Mouse (Mus musculus): ENCODE measurements at regions not wholly inside any gene's neighbourhood (a gene's known extent, or its start where the extent isn't known, plus 50 kb on each side); places are given as distances from the start of the nearest gene placed in this dataset.

DNA sequence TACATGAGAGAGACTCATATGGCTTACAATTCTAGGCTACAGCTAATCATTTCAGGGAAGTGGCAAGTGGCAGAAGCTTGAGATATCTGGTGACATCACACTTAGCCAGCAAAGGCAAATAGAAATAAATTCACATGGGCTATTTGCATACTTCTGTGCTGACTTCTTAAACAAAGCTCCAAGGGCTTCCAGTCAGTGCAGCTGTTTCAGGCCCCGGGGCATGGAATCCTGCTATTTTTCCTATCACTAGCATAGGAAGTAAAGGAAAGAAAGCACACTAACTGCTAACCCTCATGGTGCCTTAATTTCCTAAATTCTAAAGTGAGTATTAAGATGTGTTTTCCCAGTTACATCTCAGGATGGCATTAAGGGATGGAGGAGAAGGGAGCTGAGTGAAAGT lies 140.6 kb upstream of the Marcks start:
- DNase-seq (ENCODE audit: low spot score in 2 of 2) = no peak

GRCm38 (mm10) chr10:37275857-37276256 lies 137.1 kb upstream of the Marcks start:
- no peak for DNase-seq (ENCODE audit: low spot score in 2 of 2)

DNA sequence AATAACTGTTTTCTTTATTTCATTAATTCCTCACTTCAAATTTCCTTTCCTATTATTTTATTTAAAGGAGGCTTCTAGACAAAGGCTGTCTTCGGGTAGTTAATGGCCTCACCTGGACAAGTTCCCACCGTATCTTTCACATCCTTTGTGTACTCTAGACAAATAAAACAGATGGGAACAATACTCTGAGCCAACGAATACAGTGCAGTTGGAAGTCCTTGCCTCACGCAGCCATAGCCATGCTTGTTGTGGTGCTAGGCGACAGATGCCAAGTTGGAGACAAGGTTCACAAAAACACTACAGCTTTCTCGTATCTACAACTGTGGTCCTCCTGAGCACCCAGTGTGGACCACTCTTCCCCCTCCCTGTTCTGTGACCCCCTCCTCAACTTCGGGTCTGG lies 136.6 kb upstream of the Marcks start:
- no peak for DNase-seq (ENCODE audit: low spot score in 2 of 2)

GRCm38 (mm10) chr10:37271967-37272366 lies 133.2 kb upstream of the Marcks start:
- DNase-seq (ENCODE audit: low spot score in 2 of 2) = no peak

GRCm38 (mm10) chr10:37270236-37271000 lies 131.7 kb upstream of the Marcks start:
- no peak for DNase-seq (ENCODE audit: low spot score in 2 of 2)

DNA sequence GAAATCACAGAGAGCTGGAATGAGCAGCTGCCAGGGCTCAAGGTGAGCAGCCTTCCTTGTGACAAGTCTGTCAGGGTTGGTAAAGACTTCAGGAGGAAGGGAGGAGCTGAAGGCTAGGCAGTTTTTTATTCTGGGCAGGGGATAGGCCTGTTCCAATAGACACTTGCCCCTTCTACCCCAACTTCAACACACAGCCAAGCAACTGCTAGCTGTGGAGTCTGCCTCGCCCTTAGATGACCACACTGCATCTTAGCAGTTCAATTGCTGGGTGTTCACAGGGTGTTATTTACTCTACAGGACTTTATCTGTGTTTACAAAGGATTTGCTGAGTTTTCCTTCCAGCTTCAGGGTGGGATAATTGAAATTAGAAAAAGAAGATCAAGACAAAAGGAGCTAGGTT lies 128.2 kb upstream of the Marcks start:
- no peak for DNase-seq (ENCODE audit: low spot score in 2 of 2)

DNA sequence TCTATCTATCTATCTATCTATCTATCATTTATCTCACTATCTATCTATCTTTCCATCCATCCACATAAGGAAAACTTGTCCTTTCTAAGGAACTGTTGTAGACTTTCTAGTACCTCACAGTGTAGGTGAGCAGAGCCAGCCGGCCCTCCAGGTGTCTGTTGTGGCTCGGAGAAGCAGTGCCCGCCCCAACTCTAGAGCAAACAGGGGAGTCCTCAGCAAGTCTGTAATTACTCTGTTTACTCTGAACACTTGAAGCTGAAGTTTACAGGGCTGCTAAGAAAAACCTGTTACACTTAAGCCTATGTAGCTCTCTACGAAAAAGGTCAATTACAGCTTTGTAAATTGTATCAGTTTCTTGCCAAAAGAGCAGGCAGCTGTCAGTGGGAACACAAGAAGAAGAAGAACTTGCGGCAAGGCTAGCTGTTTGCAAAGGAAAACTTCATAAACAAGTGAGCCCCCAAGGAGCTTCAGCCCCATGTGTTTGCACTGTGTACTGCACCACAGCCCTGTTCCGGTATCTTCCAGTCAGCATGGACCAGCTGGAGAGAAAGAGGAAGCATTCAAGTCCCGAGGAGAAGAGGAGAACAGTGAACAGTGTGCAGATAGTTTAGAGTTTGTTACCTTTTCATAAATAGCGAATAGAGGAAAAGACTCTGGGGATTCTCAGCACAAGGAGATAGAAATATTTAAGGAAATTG lies 122.2 kb upstream of the Marcks start:
- peak in 1 of 2 experiments; percentile 15 for DNase-seq (ENCODE audit: low spot score in 2 of 2)

- DNase-seq (ENCODE audit: low spot score in 2 of 2) = no peak
Measured at GRCm38 (mm10) chr10:37259186-37259585, 120.5 kb upstream of the Marcks start.

GRCm38 (mm10) chr10:37257544-37257943 lies 118.8 kb upstream of the Marcks start:
- DNase-seq (ENCODE audit: low spot score in 2 of 2) = no peak

DNA sequence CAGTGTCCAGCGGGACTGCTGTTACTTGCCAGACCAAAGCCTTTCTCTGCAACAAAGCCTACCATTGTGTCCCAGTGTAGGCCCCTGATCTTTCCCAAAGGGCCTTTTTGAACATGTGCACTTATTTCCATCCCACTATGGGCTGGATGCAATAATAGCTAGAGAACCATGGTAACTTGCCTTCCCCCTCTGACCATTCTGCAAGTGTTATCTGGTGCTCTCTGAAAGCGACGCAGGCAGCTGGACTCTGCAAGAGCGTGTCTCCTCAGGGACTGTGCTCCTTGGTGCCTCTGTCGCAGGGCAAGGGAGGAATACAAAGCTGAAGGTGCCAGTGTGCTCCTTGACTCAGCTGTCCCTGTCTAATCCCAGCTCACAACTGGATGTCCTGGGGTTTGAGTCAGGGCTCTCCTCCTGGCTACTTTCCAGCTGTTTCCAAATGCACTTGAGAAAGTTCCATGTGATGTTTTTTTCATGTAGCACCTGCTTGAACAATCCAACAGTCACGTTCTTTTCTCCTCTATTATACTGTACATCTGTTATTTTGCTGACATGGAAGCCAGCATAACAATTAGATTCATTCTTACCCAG lies 112.3 kb upstream of the Marcks start:
- DNase-seq (ENCODE audit: low spot score in 2 of 2) = no peak

DNA sequence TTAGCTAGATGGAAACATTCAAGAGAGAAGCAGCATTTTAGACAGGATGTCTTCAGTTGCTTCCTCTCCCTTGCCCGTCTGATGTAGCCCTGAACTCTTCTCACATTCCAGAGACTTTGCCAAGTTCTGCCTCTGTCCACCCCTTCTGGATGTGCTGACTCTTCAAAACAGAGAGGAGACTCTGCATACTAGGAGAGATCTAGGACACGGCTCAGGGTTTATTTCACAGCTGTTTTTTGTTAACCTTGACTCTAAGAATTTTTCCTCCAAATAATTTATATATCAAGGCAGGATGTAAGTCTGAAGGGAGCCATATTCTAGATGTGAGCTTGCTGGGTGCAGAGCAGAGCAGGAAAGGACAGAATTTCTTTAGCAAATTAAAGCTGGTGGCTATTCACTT lies 111.4 kb upstream of the Marcks start:
- no peak for DNase-seq (ENCODE audit: low spot score in 2 of 2)

- no peak for DNase-seq (ENCODE audit: low spot score in 2 of 2)
Measured at GRCm38 (mm10) chr10:37249511-37249910, 110.8 kb upstream of the Marcks start.

DNA sequence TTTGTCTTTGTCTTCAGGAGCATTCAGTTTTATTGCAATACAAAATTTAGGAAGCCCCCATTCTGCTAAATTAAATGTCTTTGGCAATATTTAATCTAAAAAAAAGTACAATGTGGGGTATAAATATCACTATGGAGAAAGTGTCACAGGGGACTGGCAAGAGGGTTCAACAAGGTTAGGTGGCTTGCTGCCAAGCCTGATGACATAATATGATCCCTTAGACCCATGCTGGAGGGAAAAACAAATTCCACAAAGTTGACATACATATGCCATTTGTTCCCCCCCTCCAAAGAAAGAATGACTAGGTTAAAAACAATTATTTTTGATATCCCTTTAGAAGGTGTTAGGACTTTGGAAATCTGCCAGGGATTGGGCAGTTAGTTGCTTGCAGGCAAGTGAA lies 108.4 kb upstream of the Marcks start:
- no peak for DNase-seq (ENCODE audit: low spot score in 2 of 2)

GRCm38 (mm10) chr10:37243136-37243535 lies 104.4 kb upstream of the Marcks start:
- no peak for DNase-seq (ENCODE audit: low spot score in 2 of 2)

GRCm38 (mm10) chr10:37241821-37242263 lies 103.1 kb upstream of the Marcks start:
- DNase-seq (ENCODE audit: low spot score in 2 of 2) = no peak

GRCm38 (mm10) chr10:37240634-37241033 lies 101.9 kb upstream of the Marcks start:
- DNase-seq (ENCODE audit: low spot score in 2 of 2) = no peak

DNA sequence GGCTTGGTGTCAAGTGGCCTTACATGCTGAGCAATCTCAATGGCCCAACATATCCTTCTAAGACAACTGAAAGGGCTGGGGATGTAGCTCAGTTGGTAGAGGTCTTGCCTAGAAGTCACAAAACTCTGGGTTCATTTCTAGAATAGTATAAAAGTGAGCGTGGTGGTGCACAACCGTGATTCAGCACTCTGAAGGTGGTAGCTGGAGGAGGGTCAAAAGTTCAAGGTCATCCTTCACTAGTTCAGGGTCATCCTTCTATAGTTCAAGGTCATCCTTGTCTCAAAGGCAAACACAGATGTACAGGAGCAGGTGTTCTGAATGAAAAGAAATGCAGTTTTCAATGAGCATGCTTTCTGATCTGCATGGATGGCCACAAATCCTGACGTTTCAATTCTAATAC lies 101.5 kb upstream of the Marcks start:
- DNase-seq (ENCODE audit: low spot score in 2 of 2) = no peak

- DNase-seq (ENCODE audit: low spot score in 2 of 2) = no peak
Measured at GRCm38 (mm10) chr10:37236001-37236822, 97.5 kb upstream of the Marcks start.

DNA sequence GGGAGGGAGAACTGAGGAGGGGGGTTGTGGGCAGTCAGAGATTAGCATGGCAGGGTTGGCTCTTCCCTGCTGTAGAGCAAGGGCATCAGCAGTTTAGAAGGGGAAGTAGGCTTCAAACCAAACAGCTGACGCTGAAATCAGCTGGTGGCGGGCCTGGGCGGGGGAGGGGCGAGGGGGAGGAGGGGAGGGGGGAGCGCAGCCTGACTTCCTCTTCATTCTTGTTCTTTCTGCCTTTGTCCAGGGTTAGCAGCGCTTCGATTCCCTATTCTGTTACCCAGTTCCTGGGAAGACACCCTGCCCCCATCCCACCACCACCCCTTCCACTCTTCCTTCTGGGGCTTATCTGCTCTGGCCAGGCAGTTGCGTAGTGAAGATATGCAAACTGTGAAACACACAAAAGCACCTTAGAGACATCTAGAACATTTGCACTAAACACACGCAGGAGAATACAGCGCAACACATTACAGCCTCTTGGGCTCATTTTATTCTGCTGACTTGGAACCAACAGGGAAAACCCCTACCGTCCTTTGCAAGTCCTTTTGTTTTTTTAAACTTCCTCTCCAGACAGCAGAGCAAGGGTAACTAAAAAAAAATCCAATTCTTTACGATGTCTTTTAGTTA lies 93.3 kb upstream of the Marcks start:
- no peak for DNase-seq (ENCODE audit: low spot score in 2 of 2)

DNA sequence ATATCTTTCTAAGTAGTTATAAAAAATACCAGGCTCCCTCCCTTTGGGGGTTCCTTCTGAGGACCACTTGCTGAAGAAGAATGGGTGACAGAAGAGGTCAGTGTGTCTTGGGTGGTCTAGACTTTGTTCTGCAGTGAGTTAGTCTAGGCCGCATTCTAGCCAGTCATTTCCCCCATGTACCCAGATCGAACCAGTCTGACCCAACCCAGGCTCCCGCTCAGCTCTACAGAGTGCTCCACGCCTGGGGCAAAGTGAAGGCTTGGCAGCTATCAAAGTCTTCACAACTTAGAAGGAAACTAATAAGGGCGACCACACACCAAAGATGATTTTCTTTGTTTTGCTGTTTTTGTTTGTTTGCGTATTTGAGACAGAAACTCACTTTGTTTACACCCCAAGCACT lies 92.4 kb upstream of the Marcks start:
- DNase-seq (ENCODE audit: low spot score in 2 of 2) = no peak

GRCm38 (mm10) chr10:37227889-37228288 lies 89.2 kb upstream of the Marcks start:
- no peak for DNase-seq (ENCODE audit: low spot score in 2 of 2)

DNA sequence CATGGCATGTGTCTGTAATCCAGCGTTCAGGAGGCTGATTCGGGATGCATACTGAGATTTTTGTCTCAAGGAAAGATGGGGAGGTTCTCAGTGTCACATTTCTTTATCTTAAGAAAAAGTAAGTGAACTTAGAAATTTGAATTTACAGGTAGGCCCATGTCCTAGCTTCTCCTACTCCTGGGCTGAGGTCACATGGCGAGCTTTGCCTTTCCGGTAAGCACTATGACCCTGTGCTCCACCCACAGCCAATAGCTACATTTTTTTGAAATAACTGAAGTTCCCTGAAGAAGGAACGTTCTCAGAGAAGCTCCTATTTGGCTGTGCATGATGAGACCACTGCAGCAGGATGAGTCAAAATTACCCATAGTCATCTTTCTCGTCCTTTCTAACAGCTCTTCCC lies 83.0 kb upstream of the Marcks start:
- no peak for DNase-seq (ENCODE audit: low spot score in 2 of 2)

Data from right cerebral cortex, postnatal 36 days (tissue).